Comparison of ENCODE assay signal across 10 mouse cellular contexts in genomic region chr6:49743157-49743556, GRCm38 (mm10).
"Had no signal": no experiment of that assay in that cellular context is flagged by ENCODE, and none has a peak within 500 bp of the region (broad histone marks: within the 10 kb centered on the region; RNA-seq: fewer than 3 reads in every experiment).

No protein-coding gene starts in this region.

- H3K9me3 ChIP-seq: liver, embryonic 13.5 days had no signal

- H3K27me3 ChIP-seq: liver, embryonic 13.5 days had no signal

- H3K4me3 ChIP-seq: liver, embryonic 13.5 days had no signal

- DNase-seq: kidney, adult 2 months; kidney, postnatal 14 days; liver, embryonic 13.5 days; lung, adult 2 months; lung, postnatal 14 days; lung, postnatal 4 days; midbrain, embryonic 14.5 days; thymus, adult 18-20 months; thymus, postnatal 36 days had no signal

- H3K27ac ChIP-seq: liver, embryonic 13.5 days had no signal

- H3K9ac ChIP-seq: liver, embryonic 13.5 days had no signal

- H3K4me2 ChIP-seq: liver, embryonic 13.5 days; midbrain, embryonic 11.5 days had no signal

- H3K36me3 ChIP-seq: liver, embryonic 13.5 days had no signal

- H3K4me1 ChIP-seq: liver, embryonic 13.5 days had no signal
